8 mouse cellular contexts compared by ENCODE assay signal in genomic region chr5:142463011-142463410, GRCm38 (mm10). TPM values are rescaled to one million over a fixed set of nuclear protein-coding genes. Genes with fewer than 3 reads are reported as not detected.
A peak's percentile ranks its signal among the peaks of the same experiment; 100 is the strongest.
DNase-seq lines count a peak whose midpoint lies in the region; ATAC-seq and TF ChIP-seq lines count a peak whose summit lies in the region.

No protein-coding gene starts in this region.

- H3K36me3 ChIP-seq in limb, embryonic 10.5 days = peaks cover 48% of the 10 kb centered on the region
- peaks cover 2% of the 10 kb centered on the region; the same call in 1 of the 2 replicates for H3K36me3 ChIP-seq in neural tube, embryonic 14.5 days (ENCODE audit: control insufficient read depth, insufficient read depth, low read length)

- DNase-seq in left cerebral cortex, adult 2 months (ENCODE audit: extremely low spot score in 1 of 2, low spot score in 2 of 2) = no peak
- DNase-seq in left cerebral cortex, postnatal 25 days (ENCODE audit: low spot score in 2 of 2) = no peak
- no peak for DNase-seq in limb, embryonic 10.5 days (ENCODE audit: low spot score)
- no peak for DNase-seq in layer of hippocampus, adult 8-10 months (ENCODE audit: low spot score in 2 of 2)

- no peak for TF ChIP-seq CTCF in left cerebral cortex, adult 2 months (IDR thresholded peaks at IDR 0.05)
- no peak for TF ChIP-seq CTCF in embryonic fibroblast, embryonic 13.5 days (IDR thresholded peaks at IDR 0.05; ENCODE audit: borderline replicate concordance, insufficient read depth, low read length)

- intact Hi-C loops in left cerebral cortex, adult 2 months (cut with DNase I) = no loop called here
- intact Hi-C loops in left cerebral cortex, postnatal 25 days (cut with DNase I) = no loop called here

- TF ChIP-seq POLR2A in embryonic fibroblast, embryonic 13.5 days (IDR thresholded peaks at IDR 0.05; ENCODE audit: low read depth, low read length) = no peak

- H3K9me3 ChIP-seq in limb, embryonic 10.5 days (replicated peaks) = no peaks in the 10 kb centered on the region
- no peaks in the 10 kb centered on the region for H3K9me3 ChIP-seq in neural tube, embryonic 14.5 days (ENCODE audit: control insufficient read depth, low read length)

- H3K27me3 ChIP-seq in limb, embryonic 10.5 days (ENCODE audit: low read depth, poor library complexity, severe bottlenecking) = no peaks in the 10 kb centered on the region
- H3K27me3 ChIP-seq in neural tube, embryonic 14.5 days (ENCODE audit: control insufficient read depth, insufficient read depth, low read length) = no peaks in the 10 kb centered on the region

- H3K27ac ChIP-seq in left cerebral cortex, adult 2 months = peak overlapping the region; percentile 93
- peak overlapping the region; percentile 79 for H3K27ac ChIP-seq in embryonic fibroblast, embryonic 13.5 days (ENCODE audit: insufficient read depth, low read length)
- peak overlapping the region; percentile 82 for H3K27ac ChIP-seq in limb, embryonic 10.5 days
- H3K27ac ChIP-seq in neural tube, embryonic 14.5 days (ENCODE audit: low read depth, low read length) = peak overlapping the region; percentile 84

- H3K4me3 ChIP-seq in left cerebral cortex, adult 2 months = peak overlapping the region; percentile 57
- H3K4me3 ChIP-seq in embryonic fibroblast, embryonic 13.5 days (ENCODE audit: insufficient read depth, low read length) = no peak overlapping the region
- H3K4me3 ChIP-seq in limb, embryonic 10.5 days = peak overlapping the region; percentile 82
- H3K4me3 ChIP-seq in neural tube, embryonic 14.5 days (ENCODE audit: low read depth, low read length) = peak overlapping the region; percentile 61

- no peak for ATAC-seq in neural tube, embryonic 14.5 days (ENCODE audit: low read depth)
- no peak for ATAC-seq in CD4-positive, CD25-positive, alpha-beta regulatory T cell, adult 4 months
- ATAC-seq in inflammation-experienced regulatory T-cells, adult 6 months = no peak

- peaks cover 4% of the 10 kb centered on the region for H3K4me1 ChIP-seq in embryonic fibroblast, embryonic 13.5 days (ENCODE audit: control insufficient read depth, insufficient read depth, low read length)
- H3K4me1 ChIP-seq in limb, embryonic 10.5 days = peaks cover 16% of the 10 kb centered on the region
- H3K4me1 ChIP-seq in neural tube, embryonic 14.5 days (ENCODE audit: control insufficient read depth, insufficient read depth, low read length) = peaks cover 7% of the 10 kb centered on the region

- 84% methylated on average over 6 of the region's 6 CpGs for WGBS in limb, embryonic 10.5 days
- 87% methylated on average over 6 of the region's 6 CpGs for WGBS in neural tube, embryonic 14.5 days

- peak overlapping the region; percentile 64 for H3K4me2 ChIP-seq in neural tube, embryonic 14.5 days (ENCODE audit: low read depth, low read length)

- no peak overlapping the region; the same call in 1 of the 2 replicates for H3K9ac ChIP-seq in neural tube, embryonic 14.5 days (replicated peaks; ENCODE audit: low read depth, low read length)

RNA-seq across cellular contexts. Expression of gene Ap5z1, which starts 0.7 kb away (rescaled TPM):
- total RNA-seq in left cerebral cortex, adult 2 months (2021) = 10 to 100 TPM; 22.2 to 22.6 TPM
- total RNA-seq in left cerebral cortex, postnatal 25 days (2021) = 10 to 100 TPM; 19.0 TPM
- 8.2 and 10.1 TPM in 2 replicates for polyA plus RNA-seq in embryonic fibroblast, embryonic 13.5 days (2011; ENCODE audit: insufficient read length, low read depth, missing spikeins)
- polyA plus RNA-seq in limb, embryonic 10.5 days (2016; fragmentation: Nextera tagmentation; extraction: Ambion mirVana) = 11.2 and 16.2 TPM in 2 replicates
- 11.9 and 15.0 TPM in 2 replicates for polyA plus RNA-seq in neural tube, embryonic 14.5 days (2014; fragmentation: Nextera tagmentation; extraction: Ambion mirVana)
- 10 to 100 TPM; 22.8 to 30.2 (median 26.2) TPM for total RNA-seq in layer of hippocampus, adult 8-10 months (2022)
- polyA plus RNA-seq in CD4-positive, CD25-positive, alpha-beta regulatory T cell, adult 4 months (2017; shearing (Covaris generic)) = 10 to 100 TPM; 19.5 to 28.9 TPM
- 10 to 100 TPM; 16.8 to 19.4 (median 19.1) TPM for polyA plus RNA-seq in inflammation-experienced regulatory T-cells, adult 6 months (2017; shearing (Covaris generic))
